Mouse (Mus musculus) limb, embryonic 14.5 days (tissue): ENCODE data around the gene Arhgef7. TPM values are rescaled to one million over a fixed set of nuclear protein-coding genes. Genes with fewer than 3 reads are reported as not detected.

ENCODE experiments used
- ATAC-seq: fragments of 200-750 bp; cut with Nextera tagmentation; 2 replicates; pipeline ENCODE4 v1.8.0; 2017; ENCODE audit warnings: low read depth, moderate number of reproducible peaks, moderate TSS enrichment; ENCODE audit not compliant: low FRiP score
- DNase-seq: peaks from one replicate; pipeline ENCODE4 v3.0.0-alpha.2; 2015; ENCODE audit warnings: low spot score
- H3K27ac ChIP-seq: fragments of 300-500 bp; sonication (generic); replicated peaks from 2 replicates; pipeline ENCODE4 v1.5.1; 2014; ENCODE audit warnings: low read depth, mild to moderate bottlenecking, low read length, moderate library complexity, mixed read lengths
- H3K27me3 ChIP-seq: fragments of 300-500 bp; sonication (generic); 2 replicates; pipeline ENCODE4 v1.6.1; 2014; ENCODE audit warnings: low read length, mixed read lengths; ENCODE audit not compliant: control insufficient read depth, insufficient read depth
- H3K36me3 ChIP-seq: fragments of 300-500 bp; sonication (generic); 2 replicates; pipeline ENCODE4 v1.6.1; 2014; ENCODE audit warnings: mild to moderate bottlenecking, low read length, moderate library complexity, mixed read lengths; ENCODE audit not compliant: control insufficient read depth, insufficient read depth
- H3K4me1 ChIP-seq: fragments of 300-500 bp; sonication (generic); 2 replicates; pipeline ENCODE4 v1.6.1; 2014; ENCODE audit warnings: antibody characterized with exemption, low read length, mixed read lengths; ENCODE audit not compliant: control insufficient read depth, insufficient read depth
- H3K4me2 ChIP-seq: fragments of 300-500 bp; sonication (generic); replicated peaks from 2 replicates; pipeline ENCODE4 v1.6.1; 2014; ENCODE audit warnings: low read depth, mild to moderate bottlenecking, low read length, moderate library complexity; ENCODE audit not compliant: severe bottlenecking
- H3K4me3 ChIP-seq: fragments of 300-500 bp; sonication (generic); replicated peaks from 2 replicates; pipeline ENCODE4 v1.5.1; 2014; ENCODE audit warnings: low read length
- H3K9ac ChIP-seq: fragments of 300-500 bp; sonication (generic); 2 replicates; pipeline ENCODE4 v1.6.1; 2014; ENCODE audit warnings: mild to moderate bottlenecking, low read depth, low read length, moderate library complexity; ENCODE audit not compliant: severe bottlenecking
- H3K9me3 ChIP-seq: fragments of 300-500 bp; sonication (generic); 2 replicates; pipeline ENCODE4 v1.6.1; 2016; ENCODE audit warnings: low read length; ENCODE audit not compliant: control insufficient read depth
- POLR2A ChIP-seq: fragments of 200-500 bp; IDR thresholded peaks from 2 replicates; pipeline ENCODE4 v1.8.0; 2012; ENCODE audit warnings: inconsistent platforms, mild to moderate bottlenecking, moderate library complexity, borderline replicate concordance; ENCODE audit not compliant: insufficient read depth, insufficient read length; ENCODE audit errors: extremely low read depth
- WGBS: fragments of 180-500 bp; shearing (Covaris S2); extraction: QIAGEN DNeasy Blood & Tissue Kit; methylation state at CpG from one replicate; pipeline ENCODE4 v1.1.7; 2014; 5-methylcytosine and 5-hydroxymethylcytosine counted together
- polyA plus RNA-seq, 2 experiments: library from polyadenylated mRNA; depleted of rRNA in 1 of 2; stranded (reverse) in 1 of 2; unstranded in 1 of 2; fragments of >200 nt; fragmentation: Nextera tagmentation in 1 of 2; extraction: Ambion mirVana in 1 of 2; gene quantifications; 2 replicates each; pipeline versions ENCODE4 v1.2.1 to v1.2.3; 2012 to 2014

Arhgef7 gene
- polyA plus RNA-seq, 2 experiments = 52.6 to 54.4 TPM

DNA sequence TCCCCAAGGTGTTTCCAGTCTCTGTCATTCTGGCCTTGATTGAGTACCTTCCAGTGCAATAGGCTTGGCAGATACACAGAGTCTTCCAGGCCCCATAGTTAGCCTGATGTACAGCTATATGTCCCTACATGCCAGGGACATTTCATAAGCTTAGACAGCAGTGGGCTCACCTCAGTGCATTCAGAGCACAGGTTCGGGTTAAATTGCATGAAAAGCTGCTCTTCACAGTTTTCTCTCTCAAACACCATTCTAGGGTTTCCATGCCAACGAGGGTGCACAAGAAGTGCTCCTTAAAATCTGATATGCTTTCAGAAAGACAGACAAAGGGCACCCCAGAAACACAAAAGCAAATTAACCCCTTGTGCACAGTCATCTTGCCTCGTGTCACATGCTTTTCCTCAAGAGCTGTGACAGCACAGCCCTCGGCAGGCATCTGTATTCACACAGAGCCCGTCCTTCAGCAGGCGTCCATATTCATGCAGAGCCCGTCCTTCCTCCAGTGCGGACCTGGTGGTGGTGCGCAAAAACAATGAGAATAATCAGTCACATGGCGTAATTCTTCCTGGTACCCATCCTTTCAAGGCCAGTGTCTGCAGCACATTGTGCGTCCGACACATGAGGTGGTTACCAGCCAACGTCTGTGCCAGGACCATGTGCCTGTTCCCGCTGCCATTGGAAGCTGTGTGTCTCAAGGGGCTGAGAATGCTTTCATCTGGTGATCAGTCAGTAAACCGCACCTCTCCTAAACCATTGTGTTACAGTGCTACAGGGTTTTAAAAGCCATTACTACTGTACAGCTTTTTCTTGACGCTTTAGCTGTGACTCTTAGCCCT is 102.9 kb downstream of the Arhgef7 start:
- no peaks in the 10 kb centered on the region for H3K4me1 ChIP-seq
- no peaks in the 10 kb centered on the region for H3K9me3 ChIP-seq
- ATAC-seq (no peak), DNase-seq (no peak)
- no peak overlapping the region for H3K27ac ChIP-seq
- no peak overlapping the region for H3K4me2 ChIP-seq
- H3K9ac ChIP-seq = no peak overlapping the region
- H3K4me3 ChIP-seq = no peak overlapping the region
- WGBS = 85% methylated on average over 16 of the region's 16 CpGs
- no peak for TF ChIP-seq POLR2A
- no peaks in the 10 kb centered on the region for H3K27me3 ChIP-seq
- peaks cover 80% of the 10 kb centered on the region for H3K36me3 ChIP-seq

DNA sequence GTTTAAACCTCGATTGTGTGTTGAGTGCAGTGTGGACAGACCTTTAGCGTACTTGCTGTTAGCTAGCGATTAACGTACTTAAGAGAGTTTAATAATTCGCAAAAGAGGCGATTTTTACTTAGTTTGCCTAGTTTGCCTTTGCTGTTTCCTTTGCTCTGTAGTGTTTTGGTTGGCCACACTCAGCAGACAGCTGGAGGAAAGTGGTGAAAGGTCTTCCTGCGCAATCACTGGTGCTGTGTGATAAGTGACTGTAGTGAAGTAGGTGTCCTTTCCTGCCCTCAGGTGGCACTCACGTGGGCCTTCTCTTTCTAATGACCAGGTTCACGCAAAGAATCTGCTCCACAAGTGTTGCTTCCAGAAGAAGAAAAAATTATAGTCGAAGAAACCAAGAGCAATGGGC is 103.7 kb downstream of the Arhgef7 start:
- Histone ChIP-seq H3K27ac (no peak overlapping the region), H3K9ac (no peak overlapping the region), H3K9me3 (no peaks in the 10 kb centered on the region), H3K36me3 (peaks cover 75% of the 10 kb centered on the region), H3K4me3 (no peak overlapping the region), H3K27me3 (no peaks in the 10 kb centered on the region), H3K4me1 (no peaks in the 10 kb centered on the region), H3K4me2 (no peak overlapping the region)
- 92% methylated on average over 10 of the region's 10 CpGs for WGBS
- ATAC-seq (no peak), DNase-seq (no peak)
- no peak for TF ChIP-seq POLR2A

DNA sequence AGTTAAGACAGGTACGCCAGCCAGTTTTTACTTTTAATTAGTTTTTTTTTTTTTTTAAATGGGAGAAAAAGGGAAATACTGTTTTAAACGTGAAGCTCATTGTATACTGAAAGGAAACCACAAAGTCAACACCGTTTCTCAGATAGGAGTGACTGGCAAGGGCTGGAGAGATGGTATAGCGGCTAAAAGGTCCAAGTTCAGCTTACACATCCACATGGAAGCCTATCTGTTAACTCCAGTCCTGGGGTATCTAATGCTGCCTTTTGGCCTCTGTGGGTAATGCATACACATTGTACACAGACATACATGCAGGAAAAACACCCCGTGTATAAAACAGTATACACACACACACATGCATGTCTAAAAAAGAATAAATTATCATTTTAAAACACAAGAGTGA is 104.4 kb downstream of the Arhgef7 start:
- no peak overlapping the region for H3K4me3 ChIP-seq
- no peak overlapping the region for H3K27ac ChIP-seq
- ATAC-seq (no peak), DNase-seq (no peak)
- no peaks in the 10 kb centered on the region for H3K9me3 ChIP-seq
- H3K4me2 ChIP-seq = no peak overlapping the region
- H3K27me3 ChIP-seq = no peaks in the 10 kb centered on the region
- H3K4me1 ChIP-seq = no peaks in the 10 kb centered on the region
- WGBS = 87% methylated on average over 5 of the region's 5 CpGs
- H3K36me3 ChIP-seq = peaks cover 69% of the 10 kb centered on the region
- no peak overlapping the region for H3K9ac ChIP-seq
- no peak for TF ChIP-seq POLR2A

DNA sequence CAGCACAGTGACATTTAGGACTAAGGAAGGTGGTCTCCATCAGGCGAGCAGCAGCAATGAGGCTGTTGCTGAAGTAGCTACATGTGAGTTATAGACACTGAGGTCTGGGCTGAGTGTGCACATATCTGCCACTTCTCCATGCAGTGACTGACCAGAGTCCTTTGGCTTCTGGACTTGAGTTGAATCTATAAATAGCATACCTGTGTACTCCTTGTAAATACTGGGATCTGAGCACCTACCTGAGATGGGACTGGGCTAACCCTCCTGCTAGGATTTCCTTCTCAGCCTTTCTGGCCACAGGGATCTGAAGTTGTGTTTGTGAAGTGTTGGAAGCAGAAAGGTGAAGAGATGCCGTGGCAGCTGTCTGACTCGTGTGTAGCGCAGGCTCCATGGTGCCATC is 105.6 kb downstream of the Arhgef7 start:
- DNase-seq (no peak), ATAC-seq (no peak)
- H3K9me3 ChIP-seq = no peaks in the 10 kb centered on the region
- no peak for TF ChIP-seq POLR2A
- no peaks in the 10 kb centered on the region for H3K27me3 ChIP-seq
- 92% methylated on average over 4 of the region's 4 CpGs for WGBS
- no peak overlapping the region for H3K4me2 ChIP-seq
- no peak overlapping the region for H3K4me3 ChIP-seq
- no peak overlapping the region for H3K9ac ChIP-seq
- no peaks in the 10 kb centered on the region for H3K4me1 ChIP-seq
- peaks cover 60% of the 10 kb centered on the region for H3K36me3 ChIP-seq
- no peak overlapping the region for H3K27ac ChIP-seq

DNA sequence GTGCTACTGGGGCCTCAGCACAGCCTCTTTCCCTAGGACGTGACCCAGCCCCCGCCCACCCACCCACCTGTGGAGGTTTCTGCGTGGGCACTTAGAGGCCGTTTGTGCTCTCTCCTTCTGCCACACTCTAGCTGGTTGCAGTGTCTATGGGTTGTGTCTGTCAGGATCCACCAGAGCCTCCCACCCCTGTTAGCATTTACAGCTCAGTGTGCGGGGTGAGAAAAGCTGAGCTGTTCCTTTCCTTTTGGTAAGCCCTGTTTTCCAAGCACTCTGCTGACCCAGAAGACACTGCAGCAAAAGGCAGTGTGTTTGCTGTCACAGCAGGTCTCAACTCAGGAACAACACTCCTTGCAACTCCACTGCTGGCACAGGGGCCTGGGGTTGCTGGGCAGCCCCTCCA is 106.7 kb downstream of the Arhgef7 start:
- H3K27me3 ChIP-seq = no peaks in the 10 kb centered on the region
- no peak for DNase-seq
- no peak overlapping the region for H3K27ac ChIP-seq
- no peak for TF ChIP-seq POLR2A
- ATAC-seq = no peak
- no peaks in the 10 kb centered on the region for H3K4me1 ChIP-seq
- no peak overlapping the region for H3K4me3 ChIP-seq
- peaks cover 52% of the 10 kb centered on the region for H3K36me3 ChIP-seq
- H3K9me3 ChIP-seq = no peaks in the 10 kb centered on the region
- no peak overlapping the region for H3K9ac ChIP-seq
- H3K4me2 ChIP-seq = no peak overlapping the region
- WGBS = 90% methylated on average over 5 of the region's 5 CpGs
